Mouse (Mus musculus) midbrain, embryonic 15.5 days (tissue): ENCODE measurements at regions not wholly inside any gene's neighbourhood (a gene's known extent, or its start where the extent isn't known, plus 50 kb on each side); places are given as distances from the start of the nearest gene placed in this dataset.
"Not testable (repeated sequence)": the region's sequence is repeated elsewhere in the genome, so short reads cannot be mapped to it uniquely, and the experiment has no call there.

Source experiments
- ATAC-seq: fragments of 200-750 bp; cut with Nextera tagmentation; replicated peaks from 2 replicates; pipeline ENCODE4 v1.8.0; 2017; ENCODE audit warnings: moderate TSS enrichment
- H3K27ac ChIP-seq: fragments of 300-500 bp; sonication (generic); 2 replicates; pipeline ENCODE4 v1.5.1; 2015; ENCODE audit warnings: mild to moderate bottlenecking, inconsistent platforms
- H3K27me3 ChIP-seq: fragments of 300-500 bp; sonication (generic); replicated peaks from 2 replicates; pipeline ENCODE4 v1.6.1; 2015; ENCODE audit warnings: inconsistent platforms
- H3K36me3 ChIP-seq: fragments of 300-500 bp; sonication (generic); replicated peaks from 2 replicates; pipeline ENCODE4 v1.6.1; 2015; ENCODE audit warnings: inconsistent platforms
- H3K4me1 ChIP-seq: fragments of 300-500 bp; sonication (generic); 2 replicates; pipeline ENCODE4 v1.6.1; 2015; ENCODE audit warnings: inconsistent platforms
- H3K4me2 ChIP-seq: fragments of 300-500 bp; sonication (generic); 2 replicates; pipeline ENCODE4 v1.6.1; 2015; ENCODE audit warnings: inconsistent platforms, mild to moderate bottlenecking, moderate library complexity
- H3K4me3 ChIP-seq: fragments of 300-500 bp; sonication (generic); 2 replicates; pipeline ENCODE4 v1.5.1; 2015; ENCODE audit warnings: mild to moderate bottlenecking, inconsistent platforms
- H3K9ac ChIP-seq: fragments of 300-500 bp; sonication (generic); 2 replicates; pipeline ENCODE4 v1.6.1; 2015; ENCODE audit warnings: mild to moderate bottlenecking, inconsistent platforms
- H3K9me3 ChIP-seq: fragments of 300-500 bp; sonication (generic); 2 replicates; pipeline ENCODE4 v1.6.1; 2016; ENCODE audit warnings: inconsistent platforms
- whole genome bisulfite sequencing: fragments of 180-500 bp; shearing (Covaris S2); methylation state at CpG from one replicate; pipeline ENCODE4 v1.1.7; 2015; ENCODE audit warnings: mixed read lengths; 5-methylcytosine and 5-hydroxymethylcytosine counted together

GRCm38 (mm10) chr2:44513080-44513724 lies 414.3 kb downstream of the Gtdc1 start:
- no peak overlapping the region for H3K27ac ChIP-seq
- no peak overlapping the region for H3K4me2 ChIP-seq
- ATAC-seq = no peak
- no peaks in the 10 kb centered on the region for H3K27me3 ChIP-seq
- H3K9me3 ChIP-seq = no peaks in the 10 kb centered on the region
- H3K4me3 ChIP-seq = no peak overlapping the region
- H3K36me3 ChIP-seq = no peaks in the 10 kb centered on the region
- H3K9ac ChIP-seq = no peak overlapping the region
- no peaks in the 10 kb centered on the region for H3K4me1 ChIP-seq
- 50% methylated on average over 6 of the region's 6 CpGs for WGBS

- Histone ChIP-seq H3K36me3 (no peaks in the 10 kb centered on the region), H3K27ac (no peak overlapping the region), H3K9ac (no peak overlapping the region), H3K9me3 (no peaks in the 10 kb centered on the region), H3K4me2 (no peak overlapping the region), H3K27me3 (no peaks in the 10 kb centered on the region), H3K4me3 (no peak overlapping the region), H3K4me1 (no peaks in the 10 kb centered on the region)
- 46% methylated on average over 8 of the region's 8 CpGs for WGBS
- no peak for ATAC-seq
Observed at GRCm38 (mm10) chr2:44512334-44512733, 415.1 kb downstream of the Gtdc1 start.

GRCm38 (mm10) chr2:44509101-44509500 lies 418.4 kb downstream of the Gtdc1 start:
- 89% methylated on average over 4 of the region's 4 CpGs for WGBS
- Histone ChIP-seq H3K4me2 (no peak overlapping the region), H3K9ac (no peak overlapping the region), H3K4me1 (no peaks in the 10 kb centered on the region), H3K27ac (no peak overlapping the region), H3K4me3 (no peak overlapping the region), H3K27me3 (no peaks in the 10 kb centered on the region), H3K9me3 (no peaks in the 10 kb centered on the region), H3K36me3 (no peaks in the 10 kb centered on the region)
- ATAC-seq = no peak

- no peak overlapping the region for H3K4me3 ChIP-seq
- H3K27ac ChIP-seq = no peak overlapping the region
- no peak for ATAC-seq
- WGBS = 76% methylated on average over 6 of the region's 6 CpGs
- no peaks in the 10 kb centered on the region for H3K27me3 ChIP-seq
- no peaks in the 10 kb centered on the region for H3K9me3 ChIP-seq
- no peaks in the 10 kb centered on the region for H3K4me1 ChIP-seq
- no peak overlapping the region for H3K9ac ChIP-seq
- H3K36me3 ChIP-seq = no peaks in the 10 kb centered on the region
- no peak overlapping the region for H3K4me2 ChIP-seq
Observed at GRCm38 (mm10) chr2:44504273-44504672, 423.2 kb downstream of the Gtdc1 start.

GRCm38 (mm10) chr2:44490806-44491205 lies 436.7 kb downstream of the Gtdc1 start:
- H3K9me3 ChIP-seq, H3K27me3 ChIP-seq, H3K4me2 ChIP-seq, H3K9ac ChIP-seq, ATAC-seq, H3K27ac ChIP-seq, H3K4me3 ChIP-seq, H3K36me3 ChIP-seq, H3K4me1 ChIP-seq: not testable (repeated sequence)
- WGBS = 94% methylated on average over 1 of the region's 1 CpGs

GRCm38 (mm10) chr2:44490230-44490629 lies 437.2 kb downstream of the Gtdc1 start:
- no peak for ATAC-seq
- no peaks in the 10 kb centered on the region for H3K36me3 ChIP-seq
- no peak overlapping the region for H3K4me3 ChIP-seq
- no peak overlapping the region for H3K9ac ChIP-seq
- H3K27ac ChIP-seq = no peak overlapping the region
- no peak overlapping the region for H3K4me2 ChIP-seq
- no peaks in the 10 kb centered on the region for H3K9me3 ChIP-seq
- 95% methylated on average over 4 of the region's 4 CpGs for WGBS
- H3K27me3 ChIP-seq = no peaks in the 10 kb centered on the region
- H3K4me1 ChIP-seq = no peaks in the 10 kb centered on the region

GRCm38 (mm10) chr2:44485880-44486279 lies 441.6 kb downstream of the Gtdc1 start:
- H3K4me3 ChIP-seq = no peak overlapping the region
- H3K27ac ChIP-seq = no peak overlapping the region
- H3K9me3 ChIP-seq = no peaks in the 10 kb centered on the region
- no peaks in the 10 kb centered on the region for H3K36me3 ChIP-seq
- H3K27me3 ChIP-seq = no peaks in the 10 kb centered on the region
- ATAC-seq = no peak
- WGBS = 75% methylated on average over 14 of the region's 14 CpGs
- H3K4me1 ChIP-seq = no peaks in the 10 kb centered on the region
- H3K9ac ChIP-seq = no peak overlapping the region
- H3K4me2 ChIP-seq = no peak overlapping the region

- ATAC-seq = no peak
- no peaks in the 10 kb centered on the region for H3K9me3 ChIP-seq
- H3K4me2 ChIP-seq = no peak overlapping the region
- no peaks in the 10 kb centered on the region for H3K27me3 ChIP-seq
- H3K36me3 ChIP-seq = no peaks in the 10 kb centered on the region
- 97% methylated on average over 5 of the region's 5 CpGs for WGBS
- no peak overlapping the region for H3K27ac ChIP-seq
- H3K4me3 ChIP-seq = no peak overlapping the region
- no peaks in the 10 kb centered on the region for H3K4me1 ChIP-seq
- H3K9ac ChIP-seq = no peak overlapping the region
Observed at GRCm38 (mm10) chr2:44479746-44480145, 447.7 kb downstream of the Gtdc1 start.

- no peak for ATAC-seq
- no peaks in the 10 kb centered on the region for H3K4me1 ChIP-seq
- no peak overlapping the region for H3K27ac ChIP-seq
- WGBS = 85% methylated on average over 1 of the region's 1 CpGs
- no peaks in the 10 kb centered on the region for H3K9me3 ChIP-seq
- H3K27me3 ChIP-seq = no peaks in the 10 kb centered on the region
- no peaks in the 10 kb centered on the region for H3K36me3 ChIP-seq
- H3K9ac ChIP-seq = no peak overlapping the region
- no peak overlapping the region for H3K4me3 ChIP-seq
- H3K4me2 ChIP-seq = no peak overlapping the region
Observed at GRCm38 (mm10) chr2:44475456-44475855, 452.0 kb downstream of the Gtdc1 start.

- 5% methylated on average over 3 of the region's 3 CpGs for WGBS
- Histone ChIP-seq H3K9me3 (no peaks in the 10 kb centered on the region), H3K4me2 (no peak overlapping the region), H3K9ac (no peak overlapping the region), H3K4me3 (no peak overlapping the region), H3K27me3 (no peaks in the 10 kb centered on the region), H3K4me1 (no peaks in the 10 kb centered on the region), H3K36me3 (no peaks in the 10 kb centered on the region), H3K27ac (no peak overlapping the region)
- no peak for ATAC-seq
Observed at GRCm38 (mm10) chr2:44474653-44475052, 452.8 kb downstream of the Gtdc1 start.

- no peaks in the 10 kb centered on the region for H3K27me3 ChIP-seq
- no peak overlapping the region for H3K4me3 ChIP-seq
- no peaks in the 10 kb centered on the region for H3K4me1 ChIP-seq
- no peak overlapping the region for H3K4me2 ChIP-seq
- H3K27ac ChIP-seq = no peak overlapping the region
- H3K9ac ChIP-seq = no peak overlapping the region
- ATAC-seq = no peak
- H3K9me3 ChIP-seq = no peaks in the 10 kb centered on the region
- no peaks in the 10 kb centered on the region for H3K36me3 ChIP-seq
Observed at GRCm38 (mm10) chr2:44471381-44471780, 456.1 kb downstream of the Gtdc1 start.

- Histone ChIP-seq H3K27me3 (no peaks in the 10 kb centered on the region), H3K9me3 (no peaks in the 10 kb centered on the region), H3K4me1 (no peaks in the 10 kb centered on the region), H3K4me3 (no peak overlapping the region), H3K36me3 (no peaks in the 10 kb centered on the region), H3K9ac (no peak overlapping the region), H3K27ac (no peak overlapping the region), H3K4me2 (no peak overlapping the region)
- no peak for ATAC-seq
- 96% methylated on average over 5 of the region's 5 CpGs for WGBS
Observed at GRCm38 (mm10) chr2:44470953-44471352, 456.5 kb downstream of the Gtdc1 start.

GRCm38 (mm10) chr2:44464631-44465030 lies 462.8 kb downstream of the Gtdc1 start:
- 88% methylated on average over 7 of the region's 7 CpGs for WGBS
- no peaks in the 10 kb centered on the region for H3K27me3 ChIP-seq
- H3K9me3 ChIP-seq = no peaks in the 10 kb centered on the region
- H3K9ac ChIP-seq = no peak overlapping the region
- no peak overlapping the region for H3K27ac ChIP-seq
- H3K4me1 ChIP-seq = 0 out of 2 replicates have a peak, but pooled peaks cover 3% of the 10 kb centered on the region
- H3K4me2 ChIP-seq = no peak overlapping the region
- no peaks in the 10 kb centered on the region for H3K36me3 ChIP-seq
- no peak for ATAC-seq
- no peak overlapping the region for H3K4me3 ChIP-seq
